Mouse (Mus musculus) liver, adult 2 months (tissue): Measurements from ENCODE around the gene Ppp1cc.

Experiments used
- CTCF ChIP-seq: fragments of 200-500 bp; IDR thresholded peaks from 2 replicates; pipeline ENCODE4 v1.5.1; 2011; ENCODE audit warnings: low read depth, low read length, control low read depth
- POLR2A ChIP-seq: fragments of 200-500 bp; IDR thresholded peaks from 2 replicates; pipeline ENCODE4 v1.6.1; 2011; ENCODE audit warnings: low read length, control low read depth; ENCODE audit not compliant: insufficient read depth; ENCODE audit errors: extremely low read depth

DNA sequence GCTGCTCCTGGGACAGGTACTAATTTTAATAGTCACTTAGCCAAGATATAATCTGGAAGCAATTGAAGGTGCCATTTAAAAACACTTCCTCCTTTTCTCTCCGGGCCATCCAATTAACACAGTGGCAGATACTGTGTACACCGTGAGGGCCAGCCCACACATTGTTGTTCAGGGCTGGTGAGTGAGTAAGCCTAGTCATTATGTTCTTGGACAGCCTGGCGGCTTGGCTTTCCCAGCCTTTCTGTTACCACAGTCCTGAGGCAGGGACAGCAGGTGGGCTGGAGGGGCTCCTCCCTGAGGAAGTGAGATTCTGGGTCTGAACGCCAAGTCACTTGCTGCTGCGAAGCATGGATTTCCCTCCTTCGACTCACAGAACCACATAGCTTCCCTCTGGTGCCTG lies 21.6 kb downstream of the Ppp1cc start:
- no peak for TF ChIP-seq CTCF
- no peak for TF ChIP-seq POLR2A
